Mouse (Mus musculus) thymus, adult 2 months (tissue): ENCODE measurements around the gene Rbm25. TPM values are rescaled to one million over a fixed set of nuclear protein-coding genes. Genes with fewer than 3 reads are reported as not detected.

Experiments
- DNase-seq: peaks from one replicate; pipeline ENCODE4 v3.0.0; 2021
- H3K27ac ChIP-seq: fragments of 200-500 bp; 2 replicates; pipeline ENCODE4 v1.5.1; 2012; ENCODE audit warnings: low read length, control low read depth; ENCODE audit not compliant: control insufficient read depth, insufficient read depth
- H3K27me3 ChIP-seq: fragments of 200-500 bp; 2 replicates; pipeline ENCODE4 v1.6.1; 2012; ENCODE audit warnings: mild to moderate bottlenecking, low read length, moderate library complexity, mixed read lengths; ENCODE audit not compliant: control insufficient read depth, insufficient read depth
- H3K36me3 ChIP-seq: fragments of 200-500 bp; 2 replicates; pipeline ENCODE4 v1.6.1; 2012; ENCODE audit warnings: mild to moderate bottlenecking, low read length, moderate library complexity; ENCODE audit not compliant: control insufficient read depth, insufficient read depth
- H3K4me1 ChIP-seq: fragments of 200-500 bp; replicated peaks from 2 replicates; pipeline ENCODE4 v1.6.1; 2012; ENCODE audit warnings: low read length; ENCODE audit not compliant: control insufficient read depth, insufficient read depth
- H3K4me3 ChIP-seq: fragments of 200-500 bp; 2 replicates; pipeline ENCODE4 v1.5.1; 2012; ENCODE audit warnings: mild to moderate bottlenecking, low read length, control low read depth, moderate library complexity; ENCODE audit not compliant: control insufficient read depth, insufficient read depth
- CTCF ChIP-seq: fragments of 200-500 bp; IDR thresholded peaks from 2 replicates; pipeline ENCODE4 v1.5.1; 2012; ENCODE audit warnings: mild to moderate bottlenecking, control low read depth, low read length, moderate library complexity, borderline replicate concordance; ENCODE audit not compliant: control insufficient read depth, poor library complexity, insufficient read depth; ENCODE audit errors: extremely low read depth
- POLR2A ChIP-seq: fragments of 200-500 bp; IDR thresholded peaks from 2 replicates; pipeline ENCODE4 v1.6.1; 2012; ENCODE audit warnings: mild to moderate bottlenecking, low read length, control low read depth, moderate library complexity; ENCODE audit not compliant: control insufficient read depth, poor library complexity, insufficient read depth; ENCODE audit errors: extremely low read depth
- WGBS: fragments of 180-500 bp; shearing (Covaris S2); methylation state at CpG from one replicate; pipeline ENCODE4 v1.1.7; 2018; 5-methylcytosine and 5-hydroxymethylcytosine counted together
- polyA plus RNA-seq: library from polyadenylated mRNA; depleted of rRNA; stranded (reverse); fragments of >200 nt; gene quantifications from 2 replicates; pipeline ENCODE4 v1.2.3, GENCODE M21; 2012

Rbm25 gene
- polyA plus RNA-seq, 1 experiment, result 49.2 TPM

DNA sequence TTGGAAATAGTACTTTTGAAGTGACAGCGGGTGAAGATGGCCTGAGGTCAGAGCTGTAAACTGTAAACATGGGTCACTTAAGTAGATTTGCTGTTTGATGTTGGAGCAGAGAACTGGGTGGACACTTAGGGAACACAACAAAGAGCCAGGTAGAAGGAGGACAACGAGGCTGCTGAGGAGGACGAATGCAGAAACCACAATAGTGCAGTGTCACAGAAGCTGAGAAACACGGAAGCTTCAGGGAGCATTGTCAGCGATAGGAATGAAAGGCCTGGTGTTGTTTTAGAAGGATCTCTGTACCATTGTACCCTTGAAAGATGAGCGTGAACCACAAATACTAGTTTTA is 58.0 kb downstream of the Rbm25 start:
- Histone ChIP-seq H3K4me3 (peak overlapping the region; percentile 84), H3K27ac (peak overlapping the region; percentile 78; the same call in 1 of the 2 replicates), H3K27me3 (no peaks in the 10 kb centered on the region), H3K36me3 (no peaks in the 10 kb centered on the region), H3K4me1 (no peaks in the 10 kb centered on the region)
- WGBS, result 2% methylated on average over 6 of the region's 6 CpGs
- DNase-seq, result peak; percentile 20
- no peak for TF ChIP-seq CTCF
- TF ChIP-seq POLR2A, result no peak

DNA sequence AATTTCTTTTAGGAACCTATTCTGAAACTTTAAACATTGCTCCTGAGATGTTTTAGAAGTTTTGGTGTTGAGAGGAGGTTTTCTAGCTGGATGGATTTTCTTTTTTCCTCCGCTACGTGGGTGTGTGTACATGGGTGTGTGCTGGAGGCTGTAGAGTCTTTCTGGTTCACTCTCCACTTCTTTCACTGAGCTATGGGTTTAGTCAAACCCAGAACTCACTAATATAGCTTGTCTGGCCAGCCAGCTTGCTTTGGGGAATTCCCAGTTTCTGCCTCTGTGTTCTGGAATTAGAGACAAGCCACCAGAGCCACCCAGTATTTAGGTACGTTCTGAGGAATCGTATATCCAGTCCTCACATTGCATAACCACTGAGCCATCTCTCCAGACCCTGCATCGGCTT is 63.0 kb downstream of the Rbm25 start:
- 91% methylated on average over 5 of the region's 5 CpGs for WGBS
- no peak for DNase-seq
- no peak overlapping the region for H3K27ac ChIP-seq
- no peak overlapping the region for H3K4me3 ChIP-seq
- H3K4me1 ChIP-seq, result no peaks in the 10 kb centered on the region
- H3K27me3 ChIP-seq, result no peaks in the 10 kb centered on the region
- TF ChIP-seq POLR2A (no peak), CTCF (no peak)
- H3K36me3 ChIP-seq, result peaks cover under 1% of the 10 kb centered on the region; the same call in 1 of the 2 replicates

GRCm38 (mm10) chr12:83694669-83695068 is 63.6 kb downstream of the Rbm25 start:
- Histone ChIP-seq H3K27me3 (no peaks in the 10 kb centered on the region), H3K4me1 (no peaks in the 10 kb centered on the region), H3K27ac (no peak overlapping the region), H3K36me3 (peaks cover 7% of the 10 kb centered on the region), H3K4me3 (no peak overlapping the region)
- TF ChIP-seq POLR2A (no peak), CTCF (no peak)
- WGBS, result 81% methylated on average over 3 of the region's 3 CpGs
- DNase-seq, result no peak

GRCm38 (mm10) chr12:83698637-83699036 is 67.6 kb downstream of the Rbm25 start:
- no peaks in the 10 kb centered on the region for H3K4me1 ChIP-seq
- WGBS, result 92% methylated on average over 4 of the region's 4 CpGs
- peaks cover 28% of the 10 kb centered on the region for H3K36me3 ChIP-seq
- TF ChIP-seq POLR2A, result no peak
- no peak for TF ChIP-seq CTCF
- DNase-seq, result no peak
- H3K27me3 ChIP-seq, result no peaks in the 10 kb centered on the region
- no peak overlapping the region for H3K4me3 ChIP-seq
- no peak overlapping the region for H3K27ac ChIP-seq

- Histone ChIP-seq H3K4me3 (no peak overlapping the region), H3K36me3 (peaks cover 28% of the 10 kb centered on the region), H3K27ac (no peak overlapping the region), H3K4me1 (no peaks in the 10 kb centered on the region), H3K27me3 (no peaks in the 10 kb centered on the region)
- 94% methylated on average over 7 of the region's 7 CpGs for WGBS
- DNase-seq, result no peak
- TF ChIP-seq POLR2A (no peak), CTCF (no peak)
These were observed 70.6 kb downstream of the Rbm25 start for GRCm38 (mm10) chr12:83701608-83702007.

DNA sequence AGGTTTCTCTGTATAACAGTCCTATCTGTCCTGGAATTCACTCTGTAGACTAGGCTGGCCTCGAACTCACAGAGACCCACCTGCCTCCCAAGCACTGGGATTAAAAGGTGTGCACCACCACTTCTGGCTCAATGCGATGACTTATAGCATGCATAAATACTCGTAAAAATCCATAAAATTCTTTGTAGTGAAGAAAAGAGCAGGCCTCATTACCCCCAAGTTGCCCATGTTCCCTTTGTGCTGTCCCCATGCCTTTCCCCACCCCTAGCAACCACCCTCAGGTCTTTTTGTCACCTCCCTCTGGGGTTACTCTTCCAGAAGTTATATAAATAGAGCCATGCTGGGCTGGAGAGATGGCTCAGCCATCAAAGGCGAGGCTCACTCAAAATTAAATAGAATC is 71.8 kb downstream of the Rbm25 start:
- 93% methylated on average over 4 of the region's 4 CpGs for WGBS
- H3K4me3 ChIP-seq, result no peak overlapping the region
- TF ChIP-seq POLR2A, result no peak
- no peak for TF ChIP-seq CTCF
- no peaks in the 10 kb centered on the region for H3K4me1 ChIP-seq
- no peak for DNase-seq
- no peak overlapping the region for H3K27ac ChIP-seq
- peaks cover 28% of the 10 kb centered on the region for H3K36me3 ChIP-seq
- no peaks in the 10 kb centered on the region for H3K27me3 ChIP-seq

GRCm38 (mm10) chr12:83706951-83707350 is 75.9 kb downstream of the Rbm25 start:
- Histone ChIP-seq H3K4me3 (no peak overlapping the region), H3K36me3 (peaks cover 9% of the 10 kb centered on the region; the same call in 1 of the 2 replicates), H3K27ac (no peak overlapping the region), H3K4me1 (no peaks in the 10 kb centered on the region), H3K27me3 (no peaks in the 10 kb centered on the region)
- WGBS, result 95% methylated on average over 4 of the region's 4 CpGs
- DNase-seq, result no peak
- TF ChIP-seq CTCF (no peak), POLR2A (no peak)
